Mouse (Mus musculus) v-Abl transformed pro-B cells (cell line): ENCODE results near the gene Gm28043.

ENCODE experiments used
- in situ Hi-C, 2 experiments: fragments of 400-800 bp; cut with MboI; formaldehyde crosslinking; loops; one replicate each; pipeline ENCODE4 v1.15.1; 2025; ENCODE audit not compliant: unreplicated experiment in 2 of 2

Gene Gm28043

DNA sequence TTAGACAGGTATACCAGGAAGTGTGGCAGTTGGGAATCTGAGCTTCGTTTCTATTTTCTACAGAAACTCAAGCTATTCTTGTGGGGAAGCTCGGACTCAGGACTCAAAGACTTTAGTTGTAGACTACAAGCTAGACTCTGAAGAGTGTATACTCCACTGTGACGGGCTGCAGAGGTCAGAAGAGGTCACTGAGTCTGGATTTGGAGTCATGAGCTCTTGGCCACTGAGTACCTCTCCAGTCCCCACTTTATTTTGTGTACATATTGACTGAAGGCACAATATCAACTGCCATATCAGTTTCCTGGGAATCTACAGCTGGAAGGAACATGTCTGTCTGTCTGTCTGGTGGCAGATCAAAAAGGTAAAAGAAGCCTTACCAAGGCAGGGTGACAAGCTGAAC lies 4.6 kb downstream of the Gm28043 start:
- in situ Hi-C loops = no loop called here

DNA sequence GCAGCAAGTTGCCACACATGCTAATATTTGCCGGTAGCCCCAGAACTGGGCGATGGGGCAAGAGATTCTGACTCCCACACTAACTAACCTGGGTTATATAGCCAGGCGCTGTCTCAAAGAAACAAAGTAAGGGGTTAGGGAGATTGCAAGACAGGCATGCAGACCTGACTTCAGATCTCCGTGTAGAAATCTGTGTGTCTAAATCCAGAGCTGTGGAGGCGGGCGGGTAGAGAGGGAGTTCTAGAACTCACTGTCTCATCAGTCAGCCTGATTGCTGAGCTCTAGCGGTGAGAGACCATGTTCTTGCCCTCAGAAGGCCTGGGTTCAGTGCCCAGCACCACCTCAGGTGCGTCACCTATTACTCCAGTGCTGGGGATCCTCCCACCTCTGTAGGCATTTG lies 8.8 kb downstream of the Gm28043 start:
- in situ Hi-C loops = no loop called here

DNA sequence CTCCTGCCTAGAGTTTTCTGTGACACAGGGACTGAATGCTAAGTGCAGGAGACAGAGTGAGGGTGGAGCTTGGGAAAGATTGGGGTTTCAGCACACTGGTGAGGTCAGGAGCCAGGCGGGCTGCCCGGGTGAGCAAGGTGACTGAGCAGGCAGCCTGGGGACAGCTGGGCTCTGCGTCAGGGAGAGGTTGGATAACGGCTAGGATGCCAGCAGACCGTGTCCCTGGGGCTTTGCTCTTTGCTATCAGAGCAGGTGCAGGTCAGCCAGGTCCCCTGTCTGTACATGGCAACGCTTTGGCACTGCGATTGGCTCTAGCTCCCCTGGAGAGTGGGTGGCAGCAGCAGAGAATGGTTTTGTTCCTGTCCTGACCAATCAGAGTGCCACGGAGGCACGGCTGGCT lies 12.6 kb downstream of the Gm28043 start:
- in situ Hi-C loops = loop anchor here in 1 of 2 experiments (25.0 kb wide), 1 partner anchor 135 kb away; no protein-coding TSS in a partner anchor

DNA sequence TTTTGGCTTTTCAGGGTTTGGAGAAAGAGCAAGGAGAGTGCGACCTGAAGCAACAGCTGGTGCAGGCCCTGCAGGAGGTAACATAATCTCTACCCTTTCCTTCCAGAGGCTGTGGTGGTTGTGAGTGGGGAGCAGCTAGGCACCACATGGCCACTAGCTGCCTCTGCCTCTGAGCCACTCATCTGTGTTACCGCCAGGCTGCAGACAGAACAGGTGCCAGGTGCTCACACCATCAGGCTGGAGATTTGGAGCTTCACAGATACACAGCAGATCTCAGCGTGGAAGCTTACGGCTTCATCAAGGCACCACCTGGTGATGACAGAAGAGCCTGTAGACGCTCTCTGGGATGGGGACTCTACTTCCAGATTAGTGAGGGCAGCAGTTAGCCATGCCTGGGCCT lies 14.3 kb downstream of the Gm28043 start:
- in situ Hi-C loops = loop anchor here in 1 of 2 experiments (25.0 kb wide), 1 partner anchor 133 kb away; no protein-coding TSS in a partner anchor

DNA sequence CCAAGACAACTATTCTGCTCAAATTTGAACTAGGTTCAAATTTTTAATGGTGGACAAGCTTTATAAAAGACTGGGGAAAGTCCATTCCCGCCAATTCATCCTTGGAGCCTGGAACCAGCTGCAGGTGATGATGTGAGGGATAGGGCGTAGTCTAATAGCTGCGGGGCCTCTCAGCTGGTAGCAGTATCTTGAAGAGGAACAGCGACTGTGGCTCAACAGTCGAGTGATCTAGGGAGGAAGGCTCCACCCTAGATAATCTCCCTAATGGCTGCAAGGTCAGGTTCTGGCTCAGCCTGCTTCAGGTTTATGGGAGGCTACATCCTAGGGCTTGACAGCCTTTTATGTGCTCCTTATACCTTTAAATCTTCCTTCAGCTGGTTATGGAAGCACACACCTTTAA lies 14.9 kb downstream of the Gm28043 start:
- in situ Hi-C loops = loop anchor here in 1 of 2 experiments (25.0 kb wide), 1 partner anchor 133 kb away; no protein-coding TSS in a partner anchor

DNA sequence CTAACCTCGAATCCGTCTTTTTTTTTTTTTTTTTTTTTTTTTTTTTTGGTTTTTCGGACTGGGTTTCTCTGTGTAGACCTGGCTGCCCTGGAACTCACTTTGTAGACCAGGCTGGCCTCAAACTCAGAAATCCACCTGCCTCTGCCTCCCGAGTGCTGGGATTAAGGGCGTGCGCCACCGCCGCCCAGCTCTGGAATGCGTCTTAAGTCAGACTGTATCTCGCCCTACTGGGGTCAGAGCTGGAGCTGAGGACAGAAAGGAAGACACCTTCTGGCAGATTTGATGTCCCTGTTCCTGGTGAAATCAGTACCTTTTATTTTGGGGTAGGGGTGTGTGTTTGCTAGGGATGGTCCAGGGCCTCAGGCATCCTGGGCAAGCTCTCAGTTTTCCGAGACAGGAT lies 17.6 kb downstream of the Gm28043 start:
- in situ Hi-C loops = loop anchor here in 1 of 2 experiments (25.0 kb wide), 1 partner anchor 130 kb away; no protein-coding TSS in a partner anchor

DNA sequence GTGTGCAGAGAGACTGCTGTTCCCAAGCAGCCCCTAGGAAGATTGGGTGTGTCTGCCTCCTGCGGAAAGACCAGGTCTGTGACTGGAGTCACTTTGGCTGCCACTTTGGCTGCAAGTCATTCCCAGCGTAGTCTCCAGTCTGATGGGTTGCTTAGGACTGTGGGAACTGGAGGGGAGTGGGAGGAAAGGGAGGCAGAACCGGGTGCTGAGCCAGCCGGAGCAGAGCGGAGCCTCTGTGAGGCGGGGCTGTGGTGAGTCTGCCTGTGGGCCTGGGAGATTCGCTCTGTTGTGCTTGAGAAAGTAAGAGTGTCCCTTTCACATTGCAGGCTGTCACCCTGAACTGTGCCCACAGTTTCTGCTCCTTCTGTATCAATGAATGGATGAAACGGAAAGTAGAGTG lies 20.8 kb downstream of the Gm28043 start:
- in situ Hi-C loops = loop anchor here in 1 of 2 experiments (25.0 kb wide), 1 partner anchor 127 kb away; no protein-coding TSS in a partner anchor

DNA sequence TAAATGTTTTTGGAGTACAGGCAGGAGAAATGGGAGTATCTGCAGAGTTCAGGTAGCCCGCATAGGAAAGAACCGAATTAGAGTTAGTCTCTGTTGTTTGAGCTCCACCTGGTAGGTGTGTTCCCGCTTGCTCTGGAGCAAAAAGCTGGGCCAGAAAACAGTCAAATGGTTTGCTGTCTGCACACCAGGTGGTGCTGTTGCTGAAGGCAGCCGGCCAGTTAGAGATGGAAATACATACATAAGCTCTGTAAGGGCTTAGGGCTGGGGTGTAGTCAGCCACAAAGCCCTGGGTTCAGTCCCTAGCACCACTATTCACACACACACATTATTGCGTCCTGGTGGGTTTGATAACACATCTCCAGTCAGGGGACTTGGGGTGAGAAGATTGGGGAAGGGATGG lies 21.4 kb downstream of the Gm28043 start:
- in situ Hi-C loops = loop anchor here in 1 of 2 experiments (25.0 kb wide), 1 partner anchor 126 kb away; no protein-coding TSS in a partner anchor

DNA sequence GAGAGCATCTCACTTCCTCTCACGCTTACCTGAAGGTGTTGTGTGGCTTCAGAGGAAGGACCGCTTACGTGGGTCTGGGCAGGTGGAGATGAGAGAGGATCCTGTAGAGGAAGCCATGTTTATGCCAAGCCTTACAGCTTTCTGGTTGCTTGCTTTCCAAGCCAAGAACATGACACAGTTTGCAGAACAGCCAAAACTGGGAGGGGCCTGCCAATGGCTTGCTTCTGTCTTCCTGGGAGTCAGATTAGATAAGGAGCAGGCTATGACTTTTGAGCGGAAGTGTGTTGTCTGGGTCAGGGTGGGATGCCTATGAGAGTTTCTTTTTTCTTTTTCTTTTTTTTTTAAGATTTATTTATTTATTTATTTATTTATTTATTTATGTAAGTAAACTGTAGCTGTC lies 22.7 kb downstream of the Gm28043 start:
- in situ Hi-C loops = loop anchor here in 1 of 2 experiments (25.0 kb wide), 1 partner anchor 125 kb away; no protein-coding TSS in a partner anchor

DNA sequence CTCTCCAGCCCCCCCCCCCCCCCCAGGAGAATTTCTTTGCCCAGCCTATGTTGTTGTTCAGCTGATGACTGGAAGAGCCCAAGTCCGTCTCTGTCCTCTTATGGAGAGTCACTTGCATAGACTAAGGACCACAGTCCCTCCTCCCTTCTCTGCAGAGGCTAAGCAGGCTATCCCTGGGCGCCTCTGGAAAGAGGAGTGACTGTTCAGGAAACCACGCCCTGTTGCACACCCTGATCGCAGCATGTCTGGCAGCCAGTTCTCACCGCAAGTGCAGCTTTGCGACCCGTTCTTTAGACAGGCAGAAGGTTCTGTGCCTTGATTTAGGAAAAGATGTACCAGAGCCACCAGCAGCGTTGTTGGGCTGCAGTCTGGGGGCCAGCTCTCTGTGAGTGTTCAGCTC lies 23.2 kb downstream of the Gm28043 start:
- in situ Hi-C loops = loop anchor here in 1 of 2 experiments (25.0 kb wide), 1 partner anchor 124 kb away; no protein-coding TSS in a partner anchor

DNA sequence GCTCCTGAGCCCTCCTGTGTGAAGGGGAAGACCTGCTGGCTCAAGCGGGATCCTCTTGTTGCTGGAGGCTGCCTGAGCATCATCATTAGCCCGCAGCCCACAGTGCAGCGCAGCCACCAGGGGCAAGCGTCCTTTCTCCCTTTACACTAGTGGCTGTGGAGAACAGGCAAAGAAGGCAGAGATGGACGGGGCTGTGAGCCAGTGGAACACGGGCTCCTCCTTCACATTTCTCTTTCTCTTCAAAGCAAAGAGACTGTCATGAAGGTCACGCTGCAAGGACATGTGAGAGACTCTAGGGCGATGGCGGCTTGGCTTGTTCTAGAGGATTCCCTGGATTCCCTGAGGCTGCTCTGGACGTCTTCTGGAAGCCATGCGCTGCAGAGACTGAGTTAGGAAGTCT lies 26.3 kb downstream of the Gm28043 start:
- in situ Hi-C loops = loop anchor here in 1 of 2 experiments (25.0 kb wide), 1 partner anchor 121 kb away; no protein-coding TSS in a partner anchor

DNA sequence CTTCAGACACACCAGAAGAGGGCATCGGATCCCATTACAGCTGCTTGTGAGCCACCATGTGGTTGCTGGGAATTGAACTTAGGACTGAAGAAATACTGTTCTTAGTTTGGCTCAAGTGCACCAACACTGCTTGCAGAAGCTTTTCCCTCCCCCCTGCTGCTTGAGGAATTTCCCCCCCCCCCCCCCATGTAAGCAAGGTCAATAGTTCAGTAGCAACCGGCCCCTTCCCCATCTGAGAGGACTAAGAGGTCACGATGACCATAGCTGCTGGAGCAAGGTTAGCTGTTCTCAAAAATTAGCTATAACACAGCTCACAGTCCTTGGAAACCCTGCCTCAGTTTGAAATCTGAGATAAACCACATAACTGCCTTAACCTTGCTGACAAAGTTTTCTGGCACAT lies 27.5 kb downstream of the Gm28043 start:
- in situ Hi-C loops = loop anchor here in 1 of 2 experiments (25.0 kb wide), 1 partner anchor 120 kb away; no protein-coding TSS in a partner anchor

DNA sequence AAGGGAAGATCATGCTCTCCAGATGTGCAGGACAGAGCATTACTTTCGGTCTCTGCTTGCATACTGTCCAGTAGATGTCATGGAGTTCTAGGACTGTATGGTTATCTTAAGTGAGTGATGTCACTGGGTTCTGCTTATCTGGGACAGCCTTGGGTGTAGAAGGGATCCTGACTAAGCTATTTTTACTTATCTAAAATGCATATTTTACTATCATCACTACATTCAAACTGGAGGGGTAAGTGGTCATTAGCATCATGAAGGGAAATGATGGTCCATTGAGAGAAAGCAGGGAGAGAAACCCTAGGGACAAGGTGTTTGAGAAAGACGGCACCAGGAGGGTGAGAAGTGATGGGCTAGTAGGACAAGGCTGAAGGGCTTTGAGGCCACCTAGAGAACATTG lies 43.6 kb downstream of the Gm28043 start:
- in situ Hi-C loops = no loop called here

DNA sequence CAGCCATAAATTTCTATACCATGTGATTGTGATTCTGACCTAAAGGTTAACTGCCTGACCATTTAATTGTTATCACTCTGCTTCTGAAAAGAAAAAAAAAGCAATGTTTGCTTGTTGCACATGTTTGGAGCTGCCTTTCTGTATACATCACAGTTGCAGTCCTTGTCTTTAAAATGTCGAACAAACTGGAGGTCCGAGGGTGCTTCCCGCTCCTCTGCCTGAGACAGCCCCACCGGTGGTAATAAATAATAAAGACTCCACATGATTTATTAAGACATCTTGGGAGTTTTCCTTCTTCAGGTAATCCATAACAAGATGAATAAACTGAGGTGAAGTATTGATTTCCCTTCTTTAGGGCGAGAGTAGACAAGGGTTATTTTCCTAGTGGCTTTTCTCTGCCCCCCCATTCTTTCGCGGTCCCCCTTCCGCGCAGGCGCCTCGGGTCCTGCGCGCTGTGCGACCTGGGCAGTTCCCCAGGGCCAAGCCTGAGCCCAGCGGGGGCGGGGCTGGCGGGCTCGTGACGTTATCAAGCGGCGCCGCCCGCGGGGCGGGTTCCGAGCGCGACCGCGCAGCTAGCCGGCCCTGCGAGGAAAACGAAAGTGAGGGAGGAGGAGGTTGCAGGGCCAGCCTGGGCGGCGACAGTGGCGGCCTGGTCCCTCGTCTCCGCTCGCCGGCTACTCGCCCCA lies 45.5 kb downstream of the Gm28043 start, which contains the start of gene Cmtr1:
Gene Cmtr1 (plus strand): TSS at position 520 of the 686 bp plus-strand sequence.
- in situ Hi-C loops = no loop called here

DNA sequence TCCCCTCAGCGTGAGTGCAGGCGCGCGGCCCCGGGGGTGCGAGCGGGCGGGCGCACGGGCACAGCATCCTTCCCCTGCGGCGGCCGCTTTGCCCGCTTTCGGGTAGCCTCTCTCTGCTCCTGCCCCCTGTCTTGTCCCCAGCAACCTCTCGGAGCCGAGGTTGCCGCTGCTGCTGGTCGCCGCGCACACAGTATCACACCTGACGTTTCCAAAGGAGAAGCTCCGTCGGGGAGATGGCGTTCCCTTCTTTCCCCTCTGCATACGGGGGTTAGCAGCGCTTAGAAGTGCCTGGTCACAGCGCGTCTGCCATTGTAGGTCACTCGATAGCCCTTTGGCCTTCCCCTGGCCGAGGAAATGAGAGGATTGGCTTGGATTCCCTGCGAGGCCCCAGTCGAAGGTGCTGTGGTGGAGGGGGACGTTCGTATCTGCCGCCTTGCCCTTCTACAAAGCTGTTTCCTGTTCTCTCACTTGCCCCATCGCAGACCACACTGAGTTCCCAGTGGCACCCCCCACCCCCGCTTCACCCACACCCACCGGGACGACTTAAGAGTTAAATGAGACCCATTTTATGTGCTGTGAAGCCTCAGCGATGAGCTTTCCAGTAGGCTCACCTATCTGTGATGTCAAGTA lies 46.2 kb downstream of the Gm28043 start:
- in situ Hi-C loops = no loop called here

DNA sequence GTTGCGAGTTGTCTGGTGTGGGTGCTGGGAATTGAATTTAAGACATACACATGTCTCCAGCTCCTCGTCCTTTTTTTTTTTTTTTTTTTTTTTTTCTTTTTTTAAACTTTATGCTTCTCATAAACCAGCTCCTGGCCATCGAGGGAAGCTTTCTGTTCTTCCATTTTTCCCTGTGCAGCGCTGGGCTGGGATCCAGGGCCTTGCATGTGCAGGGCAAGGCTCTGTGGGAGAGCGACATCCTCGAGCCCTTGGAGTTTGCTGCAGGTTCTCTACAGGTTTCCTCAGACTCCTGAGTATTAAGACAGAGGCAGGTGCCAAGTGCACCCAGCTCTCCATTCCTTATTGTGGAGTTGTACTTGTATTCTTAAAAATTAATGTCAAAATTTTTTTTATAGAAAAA lies 47.5 kb downstream of the Gm28043 start:
- in situ Hi-C loops = no loop called here

DNA sequence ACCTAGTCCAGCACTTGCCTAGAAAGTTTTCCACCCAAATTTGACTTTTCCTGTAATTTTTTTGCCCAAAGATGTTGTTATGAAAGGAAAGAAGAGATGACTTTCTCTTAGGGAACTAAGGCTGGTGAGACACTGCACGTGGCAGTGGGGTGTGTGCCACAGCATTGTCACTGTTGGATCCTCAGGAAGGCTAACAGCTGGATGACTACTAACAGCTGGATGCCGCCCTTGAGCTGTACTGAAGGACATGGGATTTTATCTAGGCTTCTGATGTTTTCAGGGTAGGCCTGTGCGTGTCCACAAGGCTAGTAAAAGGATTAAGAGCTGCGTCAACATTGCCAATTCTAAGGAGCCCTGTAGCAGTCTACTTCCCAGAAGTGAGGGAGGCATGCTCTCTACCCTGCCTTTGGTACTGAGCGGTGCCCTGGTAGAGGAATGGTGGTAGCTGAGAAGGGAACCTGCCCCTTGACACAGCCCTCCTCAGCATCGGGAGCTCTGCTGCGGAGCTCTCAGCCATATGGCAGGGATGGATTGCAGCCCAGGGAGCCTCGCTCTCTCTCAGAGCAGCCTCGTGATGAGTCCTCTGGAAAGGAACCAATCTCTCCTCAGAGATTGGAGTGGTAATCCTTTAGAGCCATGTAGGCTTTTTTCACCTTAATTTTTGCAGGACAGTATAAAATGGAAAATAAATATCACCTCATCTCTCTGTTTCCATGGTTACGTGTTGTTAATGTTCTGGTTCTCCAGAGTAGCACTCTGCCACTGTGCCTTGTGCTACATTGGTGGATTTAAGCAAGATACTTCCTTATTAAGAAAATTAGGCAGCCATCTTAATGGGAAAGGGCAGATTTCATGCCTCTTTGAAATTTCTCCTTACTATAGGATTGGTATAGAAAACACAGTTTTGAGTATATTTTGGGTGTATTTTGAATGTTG lies 53.6 kb downstream of the Gm28043 start:
- in situ Hi-C loops = no loop called here

DNA sequence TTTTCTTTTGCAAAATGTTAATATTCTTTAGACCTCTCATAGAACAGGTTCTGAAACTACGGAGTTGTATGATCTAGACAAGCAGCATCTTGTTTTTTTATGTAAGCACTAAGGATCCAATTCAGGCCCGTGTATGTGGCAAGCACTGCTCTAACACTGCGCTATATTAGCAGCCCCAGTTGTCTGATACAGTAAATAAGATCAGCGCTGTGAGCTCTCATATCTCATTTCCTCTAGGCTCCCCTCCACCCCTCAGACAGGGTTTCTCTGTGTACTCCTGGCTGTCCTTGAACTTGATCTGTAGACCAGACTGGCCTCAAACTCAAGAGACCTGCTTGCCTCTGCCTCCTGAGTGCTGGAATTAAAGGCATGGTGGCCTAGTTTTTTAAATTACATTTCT lies 54.4 kb downstream of the Gm28043 start:
- in situ Hi-C loops = no loop called here

DNA sequence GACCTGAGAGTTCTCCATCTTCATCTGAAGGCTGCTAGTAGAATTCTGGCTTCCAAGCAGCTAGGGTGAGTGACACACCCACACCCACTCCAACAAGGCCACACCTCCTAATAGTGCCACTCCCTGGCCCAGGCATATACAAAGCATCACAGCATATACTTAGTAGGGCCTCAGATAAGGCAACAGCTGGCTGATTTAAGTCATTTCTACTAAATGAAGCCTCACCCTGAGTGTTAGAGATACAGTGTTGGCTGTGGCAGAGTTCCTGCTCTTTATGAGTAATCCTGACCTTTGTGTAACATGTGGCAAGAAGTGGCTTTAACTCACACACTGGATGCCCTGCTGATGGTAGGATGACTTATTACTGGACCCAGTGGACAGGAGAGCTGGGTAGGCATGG lies 55.3 kb downstream of the Gm28043 start:
- in situ Hi-C loops = no loop called here

DNA sequence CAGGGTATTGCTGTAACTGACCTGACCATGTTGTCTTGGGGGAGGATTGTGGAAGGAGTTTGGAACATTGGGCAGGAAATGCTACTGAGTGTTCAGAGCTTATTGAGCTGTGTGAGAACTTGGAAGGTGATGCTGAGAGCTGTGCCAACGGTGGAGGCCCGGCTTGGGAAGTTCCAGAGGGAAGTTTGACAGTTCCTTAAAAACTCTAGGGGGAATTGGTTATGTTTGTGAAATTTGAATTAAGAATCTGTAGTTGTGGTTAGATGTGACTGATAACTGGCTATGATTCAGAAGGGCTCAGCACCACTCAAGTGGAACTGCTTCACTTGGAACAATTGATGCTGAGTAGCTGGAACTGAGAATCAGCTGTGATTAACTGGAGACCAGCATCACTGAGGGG lies 56.3 kb downstream of the Gm28043 start:
- in situ Hi-C loops = no loop called here
